10 mouse cellular contexts compared by ENCODE assay signal in the genomic region with DNA sequence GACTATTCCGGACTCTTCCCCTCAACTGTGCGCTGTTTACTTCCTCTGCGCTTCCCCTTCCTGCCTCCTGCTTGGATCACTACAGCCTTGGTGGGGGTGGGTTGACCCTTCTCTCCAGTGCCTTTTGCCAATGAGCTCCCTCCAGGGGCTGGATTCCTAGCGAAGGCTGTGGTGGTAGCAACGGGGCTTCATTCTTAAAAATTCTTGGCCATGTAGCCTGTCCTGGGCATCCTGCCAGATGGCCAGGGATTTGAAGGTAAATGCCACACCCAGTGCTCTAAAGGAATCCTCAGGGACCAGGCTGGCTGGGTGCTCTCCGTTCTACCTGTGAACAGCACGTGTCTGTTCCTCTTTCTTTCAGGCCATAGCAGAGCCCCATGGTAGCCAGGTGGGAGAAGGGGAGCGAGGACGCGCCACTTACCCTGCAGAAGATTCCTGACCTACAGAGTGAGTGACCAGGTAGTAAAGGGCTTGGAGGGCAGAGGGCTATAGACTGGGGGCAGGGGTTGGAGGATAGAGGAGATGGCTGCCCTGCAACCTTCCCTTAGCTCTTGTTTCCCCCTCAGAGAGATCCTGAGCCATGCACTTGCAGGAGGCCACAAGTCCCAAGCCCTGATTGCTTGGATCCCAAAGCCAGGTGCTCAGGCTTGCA. TPM values are rescaled to one million over a fixed set of nuclear protein-coding genes. Genes with fewer than 3 reads are reported as not detected.
DNase-seq lines count a peak whose midpoint lies in the region; TF ChIP-seq lines count a peak whose summit lies in the region.
"Had no signal": no experiment of that assay in that cellular context is flagged by ENCODE, and none has a peak within 500 bp of the region (broad histone marks: within the 10 kb centered on the region; RNA-seq: fewer than 3 reads in every experiment).

No protein-coding gene starts in this region.

- 47% methylated on average over 10 of the region's 10 CpGs for WGBS in heart, adult 2 months
- 39% methylated on average over 10 of the region's 10 CpGs for WGBS in kidney, adult 2 months

- DNase-seq in gastrocnemius, adult 2 months, result peak; percentile 33
- no peak for DNase-seq in gastrocnemius, adult 8-10 months (ENCODE audit: low spot score in 2 of 2)
- DNase-seq in heart, adult 2 months, result peak; percentile 59 to 63
- DNase-seq in kidney, adult 2 months, result peak; percentile 83
- DNase-seq in lung, postnatal 10 days, result peak; percentile 71
- no peak for DNase-seq in frontal cortex, adult 2 months (ENCODE audit: extremely low spot score in 1 of 2, low spot score in 1 of 2)
- DNase-seq in urinary bladder, adult 2 months (ENCODE audit: low spot score), result no peak
- no peak for DNase-seq in adipocyte (ENCODE audit: low spot score)
- DNase-seq: midbrain, embryonic 14.5 days; retina, postnatal 1 day had no signal

- TF ChIP-seq EP300 in heart, adult 2 months (IDR thresholded peaks at IDR 0.05; ENCODE audit: insufficient read depth, low read depth, low read length), result no peak

- intact Hi-C loops in gastrocnemius, adult 2 months (cut with DNase I), result no loop called here
- intact Hi-C loops in heart, adult 2 months (cut with DNase I), result loop anchor here (1.0 kb wide), 1 partner anchor 31 kb away; no protein-coding TSS in a partner anchor

- no peaks in the 10 kb centered on the region for H3K79me2 ChIP-seq in heart, adult 2 months (replicated peaks; ENCODE audit: control insufficient read depth, insufficient read depth, low read length)

- H3K27ac ChIP-seq in gastrocnemius, adult 2 months, result peak overlapping the region; percentile 60
- peak overlapping the region; percentile 83 for H3K27ac ChIP-seq in heart, adult 2 months
- H3K27ac ChIP-seq in kidney, adult 2 months (ENCODE audit: insufficient read depth, low read depth, low read length), result peak overlapping the region; percentile 0; the same call in 1 of the 2 replicates

- H3K4me3 ChIP-seq in gastrocnemius, adult 2 months, result peak overlapping the region; percentile 47
- H3K4me3 ChIP-seq in heart, adult 2 months, result no peak overlapping the region; the same call in 1 of the 2 replicates
- H3K4me3 ChIP-seq in kidney, adult 2 months (ENCODE audit: insufficient read depth, low read depth, low read length), result no peak overlapping the region

- TF ChIP-seq CTCF in gastrocnemius, adult 2 months (IDR thresholded peaks at IDR 0.05), result no peak
- no peak for TF ChIP-seq CTCF in heart, adult 2 months (IDR thresholded peaks at IDR 0.05)
- TF ChIP-seq CTCF in kidney, adult 2 months (conservative IDR thresholded peaks at IDR 0.05; ENCODE audit: insufficient read depth, insufficient read length, low read depth, low read length), result no peak

- no peak overlapping the region for H3K9ac ChIP-seq in heart, adult 2 months (ENCODE audit: low read depth, low read length)

- H3K36me3 ChIP-seq in heart, adult 2 months (ENCODE audit: control insufficient read depth, insufficient read depth, low read length), result peaks cover 3% of the 10 kb centered on the region
- no peaks in the 10 kb centered on the region; the same call in 1 of the 2 replicates for H3K36me3 ChIP-seq in kidney, adult 2 months (ENCODE audit: control insufficient read depth, insufficient read depth, low read length)

- no peaks in the 10 kb centered on the region for H3K27me3 ChIP-seq in heart, adult 2 months (ENCODE audit: control insufficient read depth, insufficient read depth, low read length)
- no peaks in the 10 kb centered on the region for H3K27me3 ChIP-seq in kidney, adult 2 months (replicated peaks; ENCODE audit: control insufficient read depth, insufficient read depth, low read length)

- peaks cover 11% of the 10 kb centered on the region for H3K4me1 ChIP-seq in heart, adult 2 months (ENCODE audit: control insufficient read depth, insufficient read depth, low read length)
- H3K4me1 ChIP-seq in kidney, adult 2 months (ENCODE audit: control insufficient read depth, insufficient read depth, low read length), result peaks cover 23% of the 10 kb centered on the region

- TF ChIP-seq POLR2A in heart, adult 2 months (IDR thresholded peaks at IDR 0.05; ENCODE audit: insufficient read depth, low read depth, low read length), result no peak
- no peak for TF ChIP-seq POLR2A in kidney, adult 2 months (IDR thresholded peaks at IDR 0.05; ENCODE audit: low read depth, low read length)

RNA-seq across cellular contexts. Expression of gene Kcnj15, which starts 34.2 kb away (rescaled TPM):
- under 1 TPM in 1 of 2 experiments, not detected in 1; 0.11 TPM for total RNA-seq in gastrocnemius, adult 2 months (2021)
- under 1 TPM in 3 of 4 experiments, not detected in 1; 0.15 to 0.67 (median 0.27) TPM for total RNA-seq in gastrocnemius, adult 8-10 months (2022)
- total RNA-seq in heart, adult 2 months (2021), result 1 to 10 TPM in 1 of 2 experiments, under 1 TPM in 1; 0.89 to 1.5 TPM
- polyA plus RNA-seq in heart, adult 2 months (2012; rRNA removed), result 1.2 and 2.6 TPM in 2 replicates
- polyA plus RNA-seq in kidney, adult 2 months (2012; rRNA removed), result 311 and 327 TPM in 2 replicates
- 0.14 and 0.21 TPM in 2 replicates for polyA plus RNA-seq in frontal cortex, adult 2 months (2012; rRNA removed)
- polyA plus RNA-seq in urinary bladder, adult 2 months (2012; rRNA removed), result 5.0 and 5.3 TPM in 2 replicates
- polyA plus RNA-seq: midbrain, embryonic 14.5 days had no signal

Comparison
In these comparisons a context has a peak if more than half of its experiments do, and no peak if none do; other contexts are left out.
1. DNase-seq: peak in gastrocnemius, adult 2 months (single experiment), heart, adult 2 months (2 of 2), kidney, adult 2 months (single experiment) and lung, postnatal 10 days (single experiment); none in gastrocnemius, adult 8-10 months (0 of 2), frontal cortex, adult 2 months (0 of 2), urinary bladder, adult 2 months (single experiment) and adipocyte (single experiment).
2. H3K27ac ChIP-seq: peak in every context shown above with its lines; median percentile 83 in heart, adult 2 months; 60 in gastrocnemius, adult 2 months; 0 in kidney, adult 2 months.
3. RNA of gene Kcnj15, which starts 34.2 kb away (polyA plus RNA-seq): 311 to 327 TPM in kidney, adult 2 months; 5.0 to 5.3 TPM in urinary bladder, adult 2 months, 1.2 to 2.6 TPM in heart, adult 2 months and 0.14 to 0.21 TPM in frontal cortex, adult 2 months; every median in the first group is over 10 times any median in the second.